Mouse (Mus musculus) stomach, adult 2 months (tissue): ENCODE measurements around the gene Creb1. TPM values are rescaled to one million over a fixed set of nuclear protein-coding genes. Genes with fewer than 3 reads are reported as not detected.

ENCODE experiments used
- polyA plus RNA-seq: library from polyadenylated mRNA; depleted of rRNA; stranded (reverse); fragments of >200 nt; gene quantifications from 2 replicates; pipeline ENCODE4 v1.2.3, GENCODE M21; 2012; rRNA removed

Gene Creb1
- 4.5 and 5.4 TPM in 2 replicates for polyA plus RNA-seq

DNA sequence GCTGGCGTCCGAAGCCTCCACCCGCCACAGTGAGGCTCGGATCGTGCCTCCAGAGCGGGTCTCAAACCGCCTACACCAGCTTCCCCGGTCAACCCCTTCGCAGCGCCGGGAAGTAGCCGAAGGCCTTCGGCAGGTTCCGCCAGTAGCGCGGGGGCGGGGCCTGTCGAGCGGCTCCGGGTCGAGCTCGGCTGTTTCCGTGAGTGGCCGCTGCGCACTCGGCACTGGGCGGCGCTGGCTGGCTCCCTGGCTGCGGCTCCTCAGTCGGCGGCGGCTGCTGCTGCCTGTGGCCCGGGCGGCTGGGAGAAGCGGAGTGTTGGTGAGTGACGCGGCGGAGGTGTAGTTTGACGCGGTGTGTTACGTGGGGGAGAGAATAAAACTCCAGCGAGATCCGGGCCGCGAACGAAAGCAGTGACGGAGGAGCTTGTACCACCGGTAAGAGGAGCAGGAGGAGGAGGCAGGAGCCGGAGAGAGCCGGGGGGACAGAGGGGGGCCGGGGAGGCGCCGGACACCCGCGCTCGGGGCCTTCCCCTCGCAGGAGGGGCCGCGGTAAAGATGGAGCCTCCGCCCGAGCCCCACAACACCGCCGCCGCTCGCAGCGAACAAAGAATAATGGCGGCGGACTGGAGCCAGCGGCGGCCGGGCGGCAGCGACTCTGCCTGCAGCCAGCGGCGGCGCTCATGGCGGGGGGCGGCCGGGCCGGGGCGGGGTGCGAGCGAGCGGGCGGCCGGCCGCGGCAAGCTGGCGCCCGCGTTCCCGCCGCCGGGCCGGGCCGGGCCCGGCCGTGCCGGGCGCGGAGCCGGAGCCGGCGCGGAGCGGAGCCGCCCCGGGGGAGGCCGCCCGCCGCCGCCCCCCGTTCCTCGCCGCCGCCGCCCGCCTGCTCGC, at the start of gene Creb1:
Gene Creb1 (plus strand): TSS at position 57 of the 882 bp plus-strand sequence.

DNA sequence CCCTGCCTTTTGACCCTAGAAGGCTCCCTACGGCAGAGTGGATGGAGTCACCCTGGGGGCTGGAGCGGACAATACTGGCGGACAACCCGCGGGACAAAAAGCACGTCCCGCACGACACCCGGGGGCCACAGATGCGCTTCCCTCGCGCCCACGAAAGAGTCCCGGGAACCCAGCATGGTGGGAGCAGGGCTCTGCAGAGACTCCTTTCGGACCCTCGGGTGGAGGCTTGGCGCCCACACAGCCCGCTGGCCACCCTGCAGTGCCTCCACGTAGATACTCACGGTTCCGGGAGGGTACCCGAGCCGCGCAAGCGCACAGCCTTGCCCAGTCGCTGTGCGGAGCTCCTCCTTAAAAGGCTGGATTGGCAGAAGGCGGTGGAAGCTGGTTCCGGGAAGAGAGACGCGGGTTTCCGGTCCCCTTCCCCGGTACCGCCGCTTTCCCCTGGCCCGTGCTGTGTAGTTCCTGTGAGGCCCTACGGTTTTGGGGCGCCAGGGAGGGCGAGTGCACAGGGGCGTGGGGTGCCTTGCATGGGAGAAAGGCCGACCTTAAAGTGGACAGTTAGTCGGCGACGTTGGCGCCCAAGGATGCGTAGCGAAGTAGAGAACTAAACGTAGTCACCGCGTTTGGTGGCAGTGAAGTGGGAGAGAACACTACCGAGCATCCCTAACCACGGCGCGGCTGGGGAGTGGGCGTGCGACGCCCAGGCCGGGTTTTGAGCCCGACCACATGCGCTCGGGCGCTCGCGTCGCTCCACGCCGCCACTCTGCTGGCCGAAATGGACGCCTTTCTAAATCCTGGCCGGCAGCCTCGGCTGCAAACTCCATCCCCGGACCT, 84.7 kb downstream of the Creb1 start, which contains the start of gene Mettl21a:
Gene Mettl21a (minus strand): TSS at position 362 of the 834 bp plus-strand sequence.

Other genes starting within 250 kb of the Creb1 start
- gene Mettl21a, start 84.6 kb downstream of the Creb1 start, polyA plus RNA-seq = 4.3 and 6.4 TPM in 2 replicates
- gene Ccnyl1, start 157.8 kb downstream of the Creb1 start, polyA plus RNA-seq = 11.5 and 19.9 TPM in 2 replicates
- 27.5 and 31.5 TPM in 2 replicates for gene Fzd5, start 205.1 kb downstream of the Creb1 start, polyA plus RNA-seq